Mouse (Mus musculus) naive thymus-derived CD4-positive, alpha-beta T cell, adult 2 months (primary cell): ENCODE results near the gene Nrp2.

Source experiments
- DNase-seq: peaks from one replicate; pipeline ENCODE4 v3.0.0-alpha.2; 2011; ENCODE audit warnings: low read depth

Nrp2 gene

GRCm38 (mm10) chr1:62751011-62752006, 48.2 kb downstream of the Nrp2 start:
- no peak for DNase-seq

GRCm38 (mm10) chr1:62752055-62752454, 49.0 kb downstream of the Nrp2 start:
- DNase-seq, result no peak

GRCm38 (mm10) chr1:62752661-62753333, 49.7 kb downstream of the Nrp2 start:
- DNase-seq, result no peak

GRCm38 (mm10) chr1:62754066-62754835, 51.2 kb downstream of the Nrp2 start:
- no peak for DNase-seq

- DNase-seq, result no peak
Observed at GRCm38 (mm10) chr1:62760086-62760485, 57.0 kb downstream of the Nrp2 start.

- no peak for DNase-seq
Observed at GRCm38 (mm10) chr1:62760565-62760964, 57.5 kb downstream of the Nrp2 start.

- DNase-seq, result no peak
Observed at GRCm38 (mm10) chr1:62763779-62764178, 60.7 kb downstream of the Nrp2 start.

GRCm38 (mm10) chr1:62765171-62765570, 62.1 kb downstream of the Nrp2 start:
- DNase-seq, result no peak

GRCm38 (mm10) chr1:62766766-62767165, 63.7 kb downstream of the Nrp2 start:
- DNase-seq, result no peak

GRCm38 (mm10) chr1:62767611-62768010, 64.5 kb downstream of the Nrp2 start:
- no peak for DNase-seq

- DNase-seq, result no peak
Observed at GRCm38 (mm10) chr1:62770576-62770975, 67.5 kb downstream of the Nrp2 start.

- no peak for DNase-seq
Observed at GRCm38 (mm10) chr1:62772391-62772790, 69.3 kb downstream of the Nrp2 start.

- no peak for DNase-seq
Observed at GRCm38 (mm10) chr1:62773105-62773920, 70.2 kb downstream of the Nrp2 start.

GRCm38 (mm10) chr1:62773921-62774191, 70.8 kb downstream of the Nrp2 start:
- no peak for DNase-seq

GRCm38 (mm10) chr1:62774288-62775218, 71.5 kb downstream of the Nrp2 start:
- DNase-seq, result no peak

GRCm38 (mm10) chr1:62777320-62778235, 74.5 kb downstream of the Nrp2 start:
- no peak for DNase-seq

- no peak for DNase-seq
Observed at GRCm38 (mm10) chr1:62778910-62779309, 75.8 kb downstream of the Nrp2 start.

- DNase-seq, result no peak
Observed at GRCm38 (mm10) chr1:62780068-62780761, 77.1 kb downstream of the Nrp2 start.

- DNase-seq, result no peak
Observed at GRCm38 (mm10) chr1:62782155-62782554, 79.1 kb downstream of the Nrp2 start.
